Mouse (Mus musculus): ENCODE measurements at regions not wholly inside any gene's neighbourhood (a gene's known extent, or its start where the extent isn't known, plus 50 kb on each side); places are given as distances from the start of the nearest gene placed in this dataset.

GRCm38 (mm10) chr1:76717639-76718292 is 797.1 kb downstream of the Epha4 start:
- TF ChIP-seq CTCF (IDR thresholded peaks at IDR 0.05) = no peak
- H3K27ac ChIP-seq (ENCODE audit: low read depth, low read length) = no peak overlapping the region
- H3K36me3 ChIP-seq (ENCODE audit: insufficient read depth, low read length) = no peaks in the 10 kb centered on the region
- no peaks in the 10 kb centered on the region for H3K9me3 ChIP-seq (ENCODE audit: low read length)
- ATAC-seq (ENCODE audit: low FRiP score) (no peak), DNase-seq (ENCODE audit: low spot score) (no peak)
- H3K4me3 ChIP-seq (ENCODE audit: low read depth, low read length) = no peak overlapping the region
- 40% methylated on average over 11 of the region's 11 CpGs for WGBS
- H3K9ac ChIP-seq (replicated peaks; ENCODE audit: low read length, poor library complexity, severe bottlenecking) = no peak overlapping the region
- peaks cover 3% of the 10 kb centered on the region; the same call in 1 of the 2 replicates for H3K4me1 ChIP-seq (ENCODE audit: insufficient read depth, low read length)
- H3K4me2 ChIP-seq (ENCODE audit: low read depth, low read length, poor library complexity, severe bottlenecking) = no peak overlapping the region
- H3K27me3 ChIP-seq (ENCODE audit: insufficient read depth, low read length) = no peaks in the 10 kb centered on the region

GRCm38 (mm10) chr1:76724453-76724852 is 790.4 kb downstream of the Epha4 start:
- Histone ChIP-seq H3K4me2 (ENCODE audit: low read depth, low read length, poor library complexity, severe bottlenecking) (no peak overlapping the region), H3K4me3 (ENCODE audit: low read depth, low read length) (no peak overlapping the region), H3K27ac (ENCODE audit: low read depth, low read length) (no peak overlapping the region), H3K9me3 (ENCODE audit: low read length) (no peaks in the 10 kb centered on the region), H3K27me3 (ENCODE audit: insufficient read depth, low read length) (no peaks in the 10 kb centered on the region), H3K9ac (replicated peaks; ENCODE audit: low read length, poor library complexity, severe bottlenecking) (no peak overlapping the region), H3K4me1 (ENCODE audit: insufficient read depth, low read length) (no peaks in the 10 kb centered on the region), H3K36me3 (ENCODE audit: insufficient read depth, low read length) (no peaks in the 10 kb centered on the region)
- WGBS = 72% methylated on average over 3 of the region's 3 CpGs
- DNase-seq (ENCODE audit: low spot score) = peak; percentile 25
- no peak for ATAC-seq (ENCODE audit: low FRiP score)
- no peak for TF ChIP-seq CTCF (IDR thresholded peaks at IDR 0.05)

DNA sequence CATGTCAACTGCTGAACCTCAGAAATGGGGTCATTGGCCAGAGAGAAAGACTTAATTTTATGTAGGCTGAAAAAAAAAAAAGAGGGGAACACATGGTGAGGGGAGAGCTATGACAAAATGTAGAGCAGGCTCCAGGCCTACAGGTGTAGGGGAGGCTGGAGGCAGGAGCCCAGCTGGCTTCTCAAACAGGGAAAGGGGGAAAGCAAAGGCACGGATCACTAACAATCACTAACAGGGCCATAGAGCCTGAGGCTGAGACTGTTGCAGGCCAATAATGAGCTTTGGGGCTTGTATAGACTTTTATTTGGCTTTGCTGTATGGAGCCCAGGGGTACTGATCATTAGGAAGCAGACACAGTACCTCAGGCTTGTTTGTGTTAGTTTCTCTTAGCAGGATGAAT is 777.9 kb downstream of the Epha4 start:
- H3K9ac ChIP-seq (replicated peaks; ENCODE audit: low read length, poor library complexity, severe bottlenecking) = no peak overlapping the region
- no peaks in the 10 kb centered on the region for H3K4me1 ChIP-seq (ENCODE audit: insufficient read depth, low read length)
- H3K27me3 ChIP-seq (ENCODE audit: insufficient read depth, low read length) = no peaks in the 10 kb centered on the region
- H3K4me3 ChIP-seq (ENCODE audit: low read depth, low read length) = no peak overlapping the region
- no peak overlapping the region for H3K27ac ChIP-seq (ENCODE audit: low read depth, low read length)
- TF ChIP-seq CTCF (IDR thresholded peaks at IDR 0.05) = no peak
- H3K36me3 ChIP-seq (ENCODE audit: insufficient read depth, low read length) = no peaks in the 10 kb centered on the region
- no peak overlapping the region for H3K4me2 ChIP-seq (ENCODE audit: low read depth, low read length, poor library complexity, severe bottlenecking)
- WGBS = 55% methylated on average over 1 of the region's 1 CpGs
- ATAC-seq (ENCODE audit: low FRiP score) = no peak
- no peaks in the 10 kb centered on the region for H3K9me3 ChIP-seq (ENCODE audit: low read length)
- DNase-seq (ENCODE audit: low spot score) = no peak

DNA sequence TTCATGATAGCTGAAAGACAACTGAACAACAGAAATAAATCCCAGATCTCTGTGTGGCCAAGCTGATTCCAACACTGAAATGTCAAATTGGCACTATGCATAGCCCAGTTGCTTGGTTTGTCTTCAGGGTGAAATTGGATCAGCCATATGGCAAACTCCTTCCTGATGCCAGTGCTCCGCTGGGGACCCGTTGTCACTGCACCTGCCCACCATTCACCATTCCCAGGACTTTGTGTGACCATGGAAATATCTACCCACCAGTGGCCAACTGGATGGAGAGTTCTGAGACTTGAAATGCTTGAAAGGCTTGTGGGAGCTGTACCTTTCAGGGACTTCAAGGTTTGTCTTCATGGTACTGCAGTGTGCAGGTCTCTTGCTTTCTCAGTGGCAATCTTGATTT is 777.2 kb downstream of the Epha4 start:
- DNase-seq (ENCODE audit: low spot score) = peak; percentile 57
- Histone ChIP-seq H3K4me3 (ENCODE audit: low read depth, low read length) (no peak overlapping the region), H3K36me3 (ENCODE audit: insufficient read depth, low read length) (no peaks in the 10 kb centered on the region), H3K27me3 (ENCODE audit: insufficient read depth, low read length) (no peaks in the 10 kb centered on the region), H3K4me1 (ENCODE audit: insufficient read depth, low read length) (no peaks in the 10 kb centered on the region), H3K27ac (ENCODE audit: low read depth, low read length) (no peak overlapping the region), H3K9me3 (ENCODE audit: low read length) (no peaks in the 10 kb centered on the region), H3K4me2 (ENCODE audit: low read depth, low read length, poor library complexity, severe bottlenecking) (no peak overlapping the region), H3K9ac (replicated peaks; ENCODE audit: low read length, poor library complexity, severe bottlenecking) (no peak overlapping the region)
- ATAC-seq (ENCODE audit: low FRiP score) = no peak
- TF ChIP-seq CTCF (IDR thresholded peaks at IDR 0.05) = no peak
- 93% methylated on average over 2 of the region's 2 CpGs for WGBS

GRCm38 (mm10) chr1:76772694-76773093 is 742.2 kb downstream of the Epha4 start:
- no peaks in the 10 kb centered on the region for H3K27me3 ChIP-seq (ENCODE audit: insufficient read depth, low read length)
- ATAC-seq (ENCODE audit: low FRiP score) (no peak), DNase-seq (ENCODE audit: low spot score) (no peak)
- H3K9ac ChIP-seq (replicated peaks; ENCODE audit: low read length, poor library complexity, severe bottlenecking) = no peak overlapping the region
- H3K4me1 ChIP-seq (ENCODE audit: insufficient read depth, low read length) = no peaks in the 10 kb centered on the region
- H3K4me2 ChIP-seq (ENCODE audit: low read depth, low read length, poor library complexity, severe bottlenecking) = no peak overlapping the region
- no peaks in the 10 kb centered on the region for H3K36me3 ChIP-seq (ENCODE audit: insufficient read depth, low read length)
- 89% methylated on average over 2 of the region's 2 CpGs for WGBS
- no peak overlapping the region for H3K4me3 ChIP-seq (ENCODE audit: low read depth, low read length)
- no peak overlapping the region for H3K27ac ChIP-seq (ENCODE audit: low read depth, low read length)
- no peak for TF ChIP-seq CTCF (IDR thresholded peaks at IDR 0.05)
- H3K9me3 ChIP-seq (ENCODE audit: low read length) = no peaks in the 10 kb centered on the region

DNA sequence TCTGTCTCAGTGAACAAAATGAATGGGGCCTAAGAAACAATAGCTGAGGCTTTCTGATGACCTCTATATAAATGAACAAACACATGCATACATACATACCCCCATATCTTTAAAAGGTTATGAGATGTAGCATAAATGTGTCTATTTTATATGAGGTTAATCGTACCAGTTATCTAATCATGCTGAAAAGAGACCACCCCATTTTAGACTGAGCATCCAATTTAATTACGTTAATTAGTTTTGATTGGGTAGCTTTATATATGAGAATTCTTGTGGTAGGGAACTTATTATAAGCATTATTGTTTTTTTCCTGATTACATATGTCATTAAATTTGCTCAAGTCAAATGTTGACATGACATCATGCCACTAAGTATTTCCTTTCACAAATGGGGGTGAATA is 728.0 kb downstream of the Epha4 start:
- H3K4me3 ChIP-seq (ENCODE audit: low read depth, low read length) = no peak overlapping the region

More for the DNA sequence above, 728.0 kb downstream of the Epha4 start:
- no peak for TF ChIP-seq CTCF (IDR thresholded peaks at IDR 0.05)
- DNase-seq (ENCODE audit: low spot score) (no peak), ATAC-seq (ENCODE audit: low FRiP score) (no peak)
- H3K9ac ChIP-seq (replicated peaks; ENCODE audit: low read length, poor library complexity, severe bottlenecking) = no peak overlapping the region
- no peak overlapping the region for H3K27ac ChIP-seq (ENCODE audit: low read depth, low read length)
- H3K4me2 ChIP-seq (ENCODE audit: low read depth, low read length, poor library complexity, severe bottlenecking) = no peak overlapping the region
- no peaks in the 10 kb centered on the region for H3K36me3 ChIP-seq (ENCODE audit: insufficient read depth, low read length)
- 87% methylated on average over 2 of the region's 2 CpGs for WGBS
- H3K4me1 ChIP-seq (ENCODE audit: insufficient read depth, low read length) = no peaks in the 10 kb centered on the region
- no peaks in the 10 kb centered on the region for H3K9me3 ChIP-seq (ENCODE audit: low read length)
- no peaks in the 10 kb centered on the region for H3K27me3 ChIP-seq (ENCODE audit: insufficient read depth, low read length)

Data from midbrain, postnatal 0 days (tissue).